Mouse (Mus musculus): ENCODE measurements around the gene Vsx2.

- TF ChIP-seq CTCF (IDR thresholded peaks at IDR 0.05; ENCODE audit: extremely low read depth, insufficient read depth, low read length), result no peak
- no peak for TF ChIP-seq POLR2A (IDR thresholded peaks at IDR 0.05; ENCODE audit: extremely low read depth, insufficient read depth, low read length)
Measured at GRCm38 (mm10) chr12:84562558-84562957, 7.0 kb upstream of the Vsx2 start.

Data from cortical plate, adult 2 months (tissue).